Mouse (Mus musculus) left cerebral cortex, postnatal 25 days (tissue): ENCODE measurements around the gene Ppfia3. TPM values are rescaled to one million over a fixed set of nuclear protein-coding genes. Genes with fewer than 3 reads are reported as not detected.
"Not testable (repeated sequence)": the region's sequence is repeated elsewhere in the genome, so short reads cannot be mapped to it uniquely, and the experiment has no call there.

ENCODE experiments used
- DNase-seq, 2 experiments: peaks; one replicate each; pipeline ENCODE4 v3.0.0; 2022; ENCODE audit warnings: low spot score in 2 of 2, mixed read lengths in 1 of 2
- intact Hi-C: fragments of 180-260 bp; cut with DNase I; formaldehyde crosslinking; loops from one replicate; pipeline ENCODE4 v1.15.1; 2025
- total RNA-seq, 2 experiments: library from RNA; stranded (reverse); gene quantifications; 2 replicates each; pipeline ENCODE4 v1.2.3; 2021

The Ppfia3 gene
- total RNA-seq, 2 experiments from 2014 or later: 151 to 152 TPM

DNA sequence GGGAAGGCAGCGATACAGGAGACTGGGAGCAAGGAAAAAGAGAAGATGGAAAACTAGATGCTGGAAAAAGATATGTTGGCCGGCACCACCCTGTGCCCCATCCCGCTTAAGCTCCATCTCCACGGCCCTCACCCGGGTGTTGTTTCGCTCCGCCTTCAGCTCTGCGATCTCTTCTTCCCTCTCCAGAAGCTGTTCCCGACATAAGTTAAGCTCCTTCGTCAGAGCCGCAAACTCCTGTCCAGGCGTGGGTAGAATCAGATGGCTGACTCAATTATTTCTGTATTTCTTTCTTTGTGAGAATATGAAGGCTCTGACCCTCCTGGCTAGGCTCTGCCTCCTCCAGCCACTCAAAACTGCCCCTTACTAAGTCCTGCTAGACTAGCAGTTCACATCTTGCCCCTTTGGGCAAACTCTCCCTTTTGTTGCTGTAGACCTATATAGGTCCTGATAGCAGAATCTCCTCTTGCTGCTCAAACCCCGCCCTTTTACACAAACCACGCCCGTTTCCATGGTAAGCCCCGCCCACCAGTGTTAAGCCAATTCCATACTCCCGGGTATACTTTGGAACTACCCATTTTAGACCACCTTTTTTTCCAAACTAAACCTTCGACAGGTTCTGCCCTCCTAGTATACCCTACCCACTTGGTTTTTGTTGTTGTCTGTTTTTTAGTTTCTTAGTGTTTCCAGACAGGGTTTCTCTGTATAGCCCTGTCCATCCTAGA, 6.3 kb downstream of the Ppfia3 start:
- intact Hi-C loops: loop anchor here (10.0 kb wide), 1 partner anchor 196 kb away; the partner anchor contains the start of gene Slc17a7

DNA sequence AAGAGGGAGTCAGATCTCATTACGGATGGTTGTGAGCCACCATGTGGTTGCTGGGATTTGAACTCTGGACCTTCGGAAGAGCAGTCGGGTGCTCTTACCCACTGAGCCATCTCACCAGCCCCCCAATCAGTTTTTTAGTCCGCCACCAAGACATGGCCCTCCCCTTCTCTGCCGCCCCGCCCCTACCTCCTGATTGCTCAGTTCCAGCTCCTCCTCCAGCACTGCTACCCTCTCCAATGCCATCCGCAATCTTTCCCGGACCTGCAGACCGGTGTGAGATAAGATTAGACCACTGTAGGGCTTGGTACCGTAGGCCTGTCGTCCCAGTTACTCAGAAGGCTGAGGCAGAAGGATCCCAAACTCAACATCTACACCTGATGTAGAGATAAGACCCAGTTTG, 7.7 kb downstream of the Ppfia3 start:
- DNase-seq, intact Hi-C loops: not testable (repeated sequence)

More for the DNA sequence above, 6.3 kb downstream of the Ppfia3 start:
- DNase-seq: peak in 1 of 2 experiments; percentile 70

- no peak for DNase-seq
- intact Hi-C loops: no loop called here
Observed at GRCm38 (mm10) chr7:45356087-45356486, 10.7 kb downstream of the Ppfia3 start.

DNA sequence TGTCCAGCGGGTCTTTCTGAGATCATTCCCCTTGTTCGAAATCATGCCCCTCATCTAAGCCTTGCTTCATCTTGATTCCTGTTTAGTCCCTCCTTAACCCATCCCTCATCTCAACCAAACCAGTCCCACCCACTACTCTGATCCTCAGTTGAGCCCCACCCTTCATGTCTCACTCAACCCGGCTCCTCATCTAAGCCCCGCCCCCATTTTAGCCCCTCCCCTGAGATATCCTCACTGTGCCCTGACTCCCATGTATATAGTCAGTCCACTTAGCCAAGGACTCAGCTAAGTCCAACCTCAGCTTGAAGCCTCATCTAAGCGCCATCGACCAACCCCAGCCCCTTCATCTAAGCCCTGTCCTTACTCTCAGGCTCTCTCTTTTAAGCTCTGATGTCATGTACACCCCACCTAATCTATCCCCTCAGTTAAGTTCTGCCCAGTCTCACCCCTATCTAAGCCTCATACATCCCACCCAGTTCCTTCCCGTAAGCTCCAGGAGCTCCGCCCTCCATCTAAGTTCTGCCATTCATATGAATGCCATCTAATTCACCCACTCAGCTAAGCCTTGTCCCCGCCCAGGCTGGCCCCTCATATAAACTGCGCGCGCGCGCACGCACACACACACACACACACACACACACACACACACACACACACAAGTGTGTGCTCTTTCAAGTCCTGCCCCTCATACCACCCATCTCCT, 11.3 kb downstream of the Ppfia3 start:
- intact Hi-C loops: no loop called here
- no peak for DNase-seq

DNA sequence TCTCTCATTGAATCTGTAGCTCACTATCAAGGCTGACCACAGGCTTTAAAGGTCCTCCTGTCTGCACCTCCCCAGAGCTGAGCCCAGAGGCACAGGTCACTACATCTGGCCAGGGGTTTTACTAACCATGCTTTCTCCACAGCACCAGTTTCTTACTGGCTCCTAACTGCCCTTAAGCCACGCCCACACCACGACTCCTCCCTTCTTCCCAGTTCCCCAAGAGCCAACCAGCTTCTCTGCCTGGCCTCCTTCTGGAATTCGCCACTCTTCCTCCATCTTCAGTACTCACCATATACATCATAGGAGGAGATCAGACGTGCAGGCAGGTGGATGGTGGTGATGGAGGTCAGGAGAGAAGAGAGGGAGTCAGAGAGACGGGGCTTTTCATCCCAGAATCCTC, 13.8 kb downstream of the Ppfia3 start:
- intact Hi-C loops: no loop called here
- DNase-seq: no peak

DNA sequence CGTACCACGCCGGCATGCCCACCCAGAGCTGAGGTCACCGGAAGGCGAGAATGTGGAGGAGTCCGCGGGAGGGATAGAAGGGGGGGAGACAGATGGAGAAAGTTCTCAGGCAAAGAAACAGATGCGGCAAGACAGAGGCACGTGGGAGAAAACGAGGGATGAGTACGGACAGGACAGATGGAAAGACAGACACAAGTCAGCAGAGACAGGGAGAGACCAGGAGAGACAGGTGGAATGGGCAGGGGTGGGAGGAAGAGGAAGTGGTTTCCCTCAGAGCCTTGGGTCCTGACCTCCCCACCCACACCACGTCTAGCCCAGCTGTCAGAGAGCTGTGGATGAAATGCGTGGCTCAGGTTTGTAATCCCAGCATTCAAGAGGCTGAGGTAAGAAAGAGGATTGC, 19.9 kb downstream of the Ppfia3 start:
- peak in 1 of 2 experiments; percentile 55 for DNase-seq
- intact Hi-C loops: no loop called here

DNA sequence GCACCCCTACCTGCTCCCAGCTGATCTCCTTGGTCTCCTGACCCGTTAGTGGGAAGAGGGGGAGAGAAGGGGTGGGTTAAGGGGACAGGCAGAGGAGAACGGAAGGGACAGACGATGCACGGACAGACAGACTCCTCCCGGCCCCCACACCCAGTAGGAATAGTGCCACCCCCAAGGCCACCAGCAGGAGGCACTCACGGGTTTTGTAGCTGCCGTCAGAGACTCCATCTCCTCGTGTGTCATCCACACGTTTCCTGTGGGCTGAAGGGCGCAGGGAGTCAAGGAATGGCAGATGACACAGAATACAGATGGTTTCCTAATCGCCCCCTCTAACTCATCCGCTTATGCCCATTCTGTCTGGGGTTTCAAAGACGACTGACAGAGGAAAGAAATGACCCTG, 23.3 kb downstream of the Ppfia3 start:
- no peak for DNase-seq
- intact Hi-C loops: no loop called here

- no peak for DNase-seq
- intact Hi-C loops: no loop called here
Observed at GRCm38 (mm10) chr7:45342081-45342480, 24.7 kb downstream of the Ppfia3 start.

DNA sequence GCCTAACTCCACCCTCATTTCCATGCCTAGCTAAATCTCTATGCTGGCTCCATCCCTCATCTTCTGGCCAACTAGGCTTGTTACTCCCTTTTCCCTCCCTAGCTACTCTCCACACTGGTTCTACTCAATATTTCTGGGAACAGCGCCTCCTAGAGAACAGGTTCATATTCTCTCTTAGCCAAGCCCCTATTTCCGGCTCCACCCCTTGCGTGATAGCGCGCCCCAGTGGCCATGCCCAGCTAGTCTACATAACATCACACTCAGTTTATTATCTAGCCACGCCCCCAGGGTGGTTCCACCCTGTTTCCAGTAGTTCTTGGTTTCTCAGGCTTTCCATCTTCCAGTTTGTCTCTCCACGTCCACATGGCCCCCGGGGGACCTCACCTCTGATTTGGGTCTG, 25.5 kb downstream of the Ppfia3 start:
- DNase-seq: peak; percentile 78 to 92
- intact Hi-C loops: loop anchor here (2.0 kb wide), 1 partner anchor 41 kb away; no protein-coding TSS in a partner anchor

DNA sequence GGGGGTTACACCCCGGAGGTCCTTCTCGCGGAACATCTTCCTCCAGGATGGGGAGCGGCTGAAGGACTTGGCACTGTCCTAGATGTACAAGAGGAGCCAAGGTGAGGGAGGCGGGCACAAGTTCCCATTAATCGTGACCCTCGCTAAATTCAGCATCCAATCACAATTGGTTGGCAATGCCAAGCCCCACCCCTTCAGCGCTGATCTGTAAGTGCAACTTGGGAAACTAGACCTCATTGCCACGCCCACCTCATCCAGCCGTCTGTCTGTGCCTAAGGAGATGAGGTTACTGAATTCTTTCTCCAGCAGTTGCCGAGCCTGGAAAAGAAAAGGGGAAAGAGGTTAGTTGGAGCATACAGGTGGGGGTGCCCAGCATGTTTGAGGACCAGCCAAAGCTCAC, 26.1 kb downstream of the Ppfia3 start:
- DNase-seq: no peak
- intact Hi-C loops: loop anchor here (2.0 kb wide), 1 partner anchor 40 kb away; no protein-coding TSS in a partner anchor

DNA sequence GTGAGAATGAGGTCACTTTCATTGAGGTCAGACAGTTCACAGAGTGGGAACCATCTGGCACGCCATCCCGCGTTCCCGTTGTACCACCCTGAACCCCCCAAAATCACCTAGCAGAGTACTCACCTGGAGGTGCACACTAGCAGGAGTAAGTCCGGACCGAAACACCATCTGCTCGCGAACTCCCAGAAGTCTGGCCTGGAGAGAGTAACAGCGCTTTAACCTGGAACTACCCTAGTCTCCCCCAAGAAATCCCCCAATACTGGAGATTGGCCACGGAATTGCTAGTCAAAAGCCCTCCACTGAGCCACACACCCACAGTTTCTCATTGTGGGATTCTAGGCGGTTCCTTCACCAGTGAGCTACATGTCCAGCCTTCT, 26.8 kb downstream of the Ppfia3 start:
- intact Hi-C loops: loop anchor here (2.0 kb wide), 1 partner anchor 39 kb away; no protein-coding TSS in a partner anchor
- DNase-seq: no peak

DNA sequence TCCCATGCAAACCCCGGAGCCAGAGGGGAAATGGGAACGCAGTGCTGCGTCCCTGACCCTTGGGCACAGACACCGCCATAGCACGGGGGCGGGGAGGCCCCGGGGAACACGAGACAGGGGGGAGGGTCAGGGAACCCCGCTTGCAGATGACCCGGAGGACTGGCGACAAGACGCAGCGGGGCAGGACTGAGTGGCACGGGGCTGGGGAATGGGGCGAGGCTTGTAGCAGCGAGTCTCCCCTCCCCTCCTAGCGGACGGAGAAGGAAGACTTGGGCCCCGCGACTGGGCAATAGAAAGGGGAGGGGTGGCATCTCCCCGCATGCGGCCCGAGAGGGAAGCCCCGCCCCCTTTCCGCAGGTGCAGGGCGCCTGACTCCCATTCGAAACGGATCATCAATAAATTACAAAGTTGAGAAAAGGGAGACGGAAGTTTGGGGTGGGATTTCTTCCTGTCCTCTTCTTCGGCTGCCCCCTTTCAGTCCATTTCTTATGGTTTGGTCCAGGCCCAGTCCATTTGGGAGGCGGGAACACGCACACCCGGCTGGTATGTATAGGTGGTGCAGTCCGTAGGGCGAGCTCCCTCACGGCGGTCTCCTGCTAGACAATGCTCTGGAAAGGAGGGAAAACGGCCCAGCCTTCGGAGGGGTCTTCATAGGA, 27.3 kb downstream of the Ppfia3 start:
- intact Hi-C loops: loop anchor here (2.0 kb wide), 1 partner anchor 39 kb away; no protein-coding TSS in a partner anchor
- peak; percentile 35 to 60 for DNase-seq

- DNase-seq: peak in 1 of 2 experiments; percentile 36
- intact Hi-C loops: no loop called here
Observed at GRCm38 (mm10) chr7:45338161-45338911, 28.5 kb downstream of the Ppfia3 start.

DNA sequence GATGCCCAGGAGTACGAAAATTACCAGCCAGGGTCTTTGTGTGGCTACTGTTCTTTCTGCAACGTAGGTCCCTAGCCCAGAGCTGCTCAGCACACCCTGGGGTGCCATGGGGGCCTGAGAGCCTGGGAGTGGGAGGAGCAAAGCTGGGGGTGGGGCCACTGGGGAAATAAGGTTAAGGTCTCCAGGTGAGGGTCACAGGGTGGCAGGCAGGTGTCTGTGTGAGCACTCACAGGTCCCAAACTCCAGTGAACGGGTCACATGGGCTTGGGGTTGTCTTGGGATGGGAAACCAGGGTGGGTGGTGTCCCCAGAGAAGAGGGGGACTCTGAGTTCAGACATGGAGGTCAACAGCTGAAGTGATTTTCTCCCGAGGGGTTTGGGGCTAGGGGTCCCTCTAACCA, 29.4 kb downstream of the Ppfia3 start:
- DNase-seq: no peak
- intact Hi-C loops: no loop called here

- DNase-seq: no peak
- intact Hi-C loops: no loop called here
Observed at GRCm38 (mm10) chr7:45336319-45336718, 30.5 kb downstream of the Ppfia3 start.

- DNase-seq: no peak
- intact Hi-C loops: no loop called here
Observed at GRCm38 (mm10) chr7:45335056-45335455, 31.8 kb downstream of the Ppfia3 start, which contains the start of gene Hrc. Gene Hrc (plus strand): TSS chr7:45335290.

DNA sequence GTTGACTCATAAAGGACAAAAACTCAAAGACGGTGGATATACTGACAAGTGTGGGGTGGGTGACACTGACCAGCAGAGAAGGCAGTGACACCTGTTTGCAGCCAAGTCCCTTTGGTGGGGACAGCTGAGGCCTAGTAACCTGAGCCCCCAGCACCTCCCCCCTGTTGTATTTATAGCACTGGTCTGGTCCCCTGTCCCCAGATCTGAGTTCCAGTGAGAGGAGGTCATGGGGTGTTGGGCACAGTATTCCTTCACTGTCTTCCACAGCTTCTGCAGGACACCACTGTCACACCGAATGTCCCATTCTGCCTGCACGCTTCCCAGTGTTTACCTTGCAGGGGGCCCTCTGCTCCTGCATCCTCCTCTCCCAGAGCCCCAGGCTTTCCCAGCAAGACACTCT, 32.2 kb downstream of the Ppfia3 start:
- DNase-seq: no peak
- intact Hi-C loops: no loop called here

DNA sequence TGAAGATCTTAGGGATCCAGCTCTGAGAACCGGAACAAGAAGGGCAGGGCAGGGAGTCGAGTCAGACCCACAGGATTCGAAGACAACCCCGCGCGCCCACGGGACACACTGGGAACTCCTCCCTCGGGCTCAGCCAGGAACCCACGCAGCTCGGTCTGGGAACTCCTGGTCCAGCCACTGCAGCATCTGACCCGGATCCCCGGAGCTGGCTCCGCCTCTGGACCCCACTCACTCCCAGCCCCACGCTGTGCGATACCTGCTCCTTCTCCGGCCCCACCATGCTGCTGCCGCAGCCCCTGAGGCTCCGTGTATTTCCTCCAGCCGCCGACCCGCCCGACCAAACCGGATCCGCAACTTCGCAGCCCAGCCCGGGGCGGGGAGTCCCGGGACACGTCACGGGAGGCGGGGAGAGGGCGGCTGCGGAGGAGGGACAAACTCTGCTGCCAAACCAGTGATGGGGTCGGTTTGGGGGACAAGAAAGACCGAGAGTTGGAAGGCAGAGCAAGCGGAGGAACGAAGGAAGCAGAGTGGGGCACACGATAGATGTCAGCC, 33.3 kb downstream of the Ppfia3 start, which contains the start of gene Trpm4:
Trpm4 (minus strand) TSS at position 350 of the 552 bp plus-strand sequence.
- DNase-seq: peak; percentile 74
- intact Hi-C loops: no loop called here
